In genomic region chr3:82904211-82904908, GRCm38 (mm10) we compare ENCODE assay signal across 8 mouse cellular contexts. TPM values are rescaled to one million over a fixed set of nuclear protein-coding genes. Genes with fewer than 3 reads are reported as not detected.
DNase-seq lines count a peak whose midpoint lies in the region; ATAC-seq and TF ChIP-seq lines count a peak whose summit lies in the region.

No protein-coding gene starts in this region.

- peak overlapping the region; percentile 88 for H3K4me2 ChIP-seq in heart, embryonic 15.5 days
- H3K4me2 ChIP-seq in hindbrain, postnatal 0 days (ENCODE audit: low read depth, low read length), result peak overlapping the region; percentile 90

- ATAC-seq in heart, embryonic 15.5 days (replicated peaks; ENCODE audit: insufficient number of reproducible peaks, insufficient read depth, low FRiP score, low read depth), result no peak
- ATAC-seq in hindbrain, postnatal 0 days, result 0 out of 2 replicates have a peak, but pooled peaks have one; percentile 24

- H3K4me1 ChIP-seq in heart, embryonic 15.5 days (replicated peaks), result peaks cover 15% of the 10 kb centered on the region
- H3K4me1 ChIP-seq in hindbrain, postnatal 0 days (ENCODE audit: insufficient read depth, low read length), result 0 out of 2 replicates have a peak, but pooled peaks cover 4% of the 10 kb centered on the region
- H3K4me1 ChIP-seq in midbrain, embryonic 10.5 days, result peaks cover 16% of the 10 kb centered on the region

- no peak for TF ChIP-seq CTCF in hindbrain, postnatal 0 days (IDR thresholded peaks at IDR 0.05; ENCODE audit: low read depth)

- WGBS in heart, embryonic 15.5 days, result 3% methylated on average over 31 of the region's 31 CpGs
- 2% methylated on average over 31 of the region's 31 CpGs for WGBS in hindbrain, postnatal 0 days
- WGBS in midbrain, embryonic 10.5 days, result under 1% methylated on average over 31 of the region's 31 CpGs

- no peaks in the 10 kb centered on the region for H3K9me3 ChIP-seq in heart, embryonic 15.5 days (replicated peaks)
- no peaks in the 10 kb centered on the region for H3K9me3 ChIP-seq in hindbrain, postnatal 0 days (ENCODE audit: low read length)
- no peaks in the 10 kb centered on the region for H3K9me3 ChIP-seq in midbrain, embryonic 10.5 days (replicated peaks)

- H3K9ac ChIP-seq in heart, embryonic 15.5 days, result peak overlapping the region; percentile 29; the same call in 1 of the 2 replicates
- 0 out of 2 replicates have a peak overlapping the region, but pooled peaks have one; percentile 34 for H3K9ac ChIP-seq in hindbrain, postnatal 0 days (replicated peaks; ENCODE audit: low read length)

- no peaks in the 10 kb centered on the region for H3K36me3 ChIP-seq in heart, embryonic 15.5 days
- H3K36me3 ChIP-seq in hindbrain, postnatal 0 days (ENCODE audit: insufficient read depth, low read length), result no peaks in the 10 kb centered on the region
- no peaks in the 10 kb centered on the region for H3K36me3 ChIP-seq in midbrain, embryonic 10.5 days

- H3K4me3 ChIP-seq in heart, embryonic 15.5 days, result peak overlapping the region; percentile 47
- H3K4me3 ChIP-seq in hindbrain, postnatal 0 days (ENCODE audit: low read length), result peak overlapping the region; percentile 50
- peak overlapping the region; percentile 63 for H3K4me3 ChIP-seq in midbrain, embryonic 10.5 days

- H3K27me3 ChIP-seq in heart, embryonic 15.5 days, result peaks cover 39% of the 10 kb centered on the region
- H3K27me3 ChIP-seq in hindbrain, postnatal 0 days (ENCODE audit: insufficient read depth, low read length), result peaks cover 4% of the 10 kb centered on the region
- peaks cover 43% of the 10 kb centered on the region for H3K27me3 ChIP-seq in midbrain, embryonic 10.5 days (ENCODE audit: low read depth, poor library complexity, severe bottlenecking)

- H3K27ac ChIP-seq in heart, embryonic 15.5 days, result no peak overlapping the region
- H3K27ac ChIP-seq in hindbrain, postnatal 0 days, result no peak overlapping the region
- no peak overlapping the region for H3K27ac ChIP-seq in midbrain, embryonic 10.5 days (replicated peaks)

- intact Hi-C loops in heart, postnatal 25 days (cut with DNase I), result no loop called here

- no peak for DNase-seq in heart, postnatal 25 days (ENCODE audit: low spot score)
- DNase-seq in embryo, embryonic 11 days, result peak; percentile 41
- DNase-seq in hindbrain, postnatal 0 days (ENCODE audit: low spot score), result peak; percentile 23
- DNase-seq in midbrain, embryonic 10.5 days (ENCODE audit: low spot score), result peak; percentile 38
- no peak for DNase-seq in urinary bladder, postnatal 36 days (ENCODE audit: low spot score in 2 of 2)
- no peak for DNase-seq in cerebellum, adult 9-10 months
- DNase-seq in spleen, postnatal 14 days (ENCODE audit: low spot score in 2 of 2), result no peak

RNA-seq across cellular contexts. Expression of gene Lrat, which starts 0.6 kb away (rescaled TPM):
- 0.10 and 0.14 TPM in 2 replicates for polyA plus RNA-seq in heart, embryonic 15.5 days (2015; fragmentation: Nextera tagmentation; extraction: Ambion mirVana)
- total RNA-seq in heart, postnatal 25 days (2021), result 1 to 10 TPM in 1 of 2 experiments, under 1 TPM in 1; 0.75 to 1.7 TPM
- 0.58 TPM in 2 replicates for total RNA-seq in hindbrain, postnatal 0 days (2014; rRNA removed)
- 1.2 and 1.3 TPM in 2 replicates for polyA plus RNA-seq in hindbrain, postnatal 0 days (2015; fragmentation: Nextera tagmentation; extraction: Ambion mirVana)
- polyA plus RNA-seq in midbrain, embryonic 10.5 days (2016; fragmentation: Nextera tagmentation; extraction: Ambion mirVana), result not detected in 2 replicates

RNA-seq across cellular contexts. Expression of gene Rbm46, which starts 28.1 kb away (rescaled TPM):
- polyA plus RNA-seq in heart, embryonic 15.5 days (2015; fragmentation: Nextera tagmentation; extraction: Ambion mirVana), result 1.9 and 2.0 TPM in 2 replicates
- total RNA-seq in heart, postnatal 25 days (2021), result under 1 TPM; 0.18 to 0.28 TPM
- 1.4 and 2.7 TPM in 2 replicates for total RNA-seq in hindbrain, postnatal 0 days (2014; rRNA removed)
- polyA plus RNA-seq in hindbrain, postnatal 0 days (2015; fragmentation: Nextera tagmentation; extraction: Ambion mirVana), result 1.5 and 1.8 TPM in 2 replicates
- polyA plus RNA-seq in midbrain, embryonic 10.5 days (2016; fragmentation: Nextera tagmentation; extraction: Ambion mirVana), result 2.7 and 3.5 TPM in 2 replicates

Comparison
In these comparisons a context has a peak if more than half of its experiments do, and no peak if none do; other contexts are left out.
1. DNase-seq: peak in embryo, embryonic 11 days (single experiment), hindbrain, postnatal 0 days (single experiment) and midbrain, embryonic 10.5 days (single experiment); none in heart, postnatal 25 days (single experiment), urinary bladder, postnatal 36 days (0 of 2), cerebellum, adult 9-10 months (single experiment) and spleen, postnatal 14 days (0 of 2).
2. Peak in every context shown above with its lines, with median percentiles within 50 percentile points of each other: H3K4me3 ChIP-seq.